Mouse (Mus musculus): ENCODE measurements around the gene Ptpn13.

DNA sequence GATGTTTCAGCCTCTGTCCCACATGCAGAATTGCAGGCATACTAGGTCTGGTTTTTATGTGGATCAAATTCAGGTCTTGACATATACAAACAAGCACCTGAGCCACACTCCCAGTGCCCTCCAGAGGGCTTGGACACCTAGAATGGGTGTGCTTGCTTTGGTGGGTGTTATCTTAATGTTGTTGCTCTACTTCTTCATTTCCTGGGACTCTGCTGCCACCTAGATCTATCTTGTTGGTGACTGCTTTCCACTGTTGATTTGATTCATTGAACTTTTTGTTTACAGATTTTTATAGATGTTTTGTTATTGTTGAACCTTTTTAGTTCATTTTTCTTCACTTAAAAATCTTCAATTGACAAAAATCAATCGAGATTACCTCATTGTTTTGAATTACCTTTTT lies 31.8 kb downstream of the Ptpn13 start:
- TF ChIP-seq CTCF (IDR thresholded peaks at IDR 0.05; ENCODE audit: borderline replicate concordance, extremely low read depth, insufficient read depth, insufficient read length) = no peak
- no peak for TF ChIP-seq POLR2A (IDR thresholded peaks at IDR 0.05; ENCODE audit: borderline replicate concordance, extremely low read depth, insufficient read depth, insufficient read length, poor library complexity, severe bottlenecking)

Measured in brain, embryonic 14.5 days (tissue).